Mouse (Mus musculus): ENCODE results near the gene Grap. TPM values are rescaled to one million over a fixed set of nuclear protein-coding genes. Genes with fewer than 3 reads are reported as not detected.

The Grap gene
- 11.7 and 12.7 TPM in 2 replicates for polyA plus RNA-seq (2015; fragmentation: Nextera tagmentation; extraction: Ambion mirVana)

DNA sequence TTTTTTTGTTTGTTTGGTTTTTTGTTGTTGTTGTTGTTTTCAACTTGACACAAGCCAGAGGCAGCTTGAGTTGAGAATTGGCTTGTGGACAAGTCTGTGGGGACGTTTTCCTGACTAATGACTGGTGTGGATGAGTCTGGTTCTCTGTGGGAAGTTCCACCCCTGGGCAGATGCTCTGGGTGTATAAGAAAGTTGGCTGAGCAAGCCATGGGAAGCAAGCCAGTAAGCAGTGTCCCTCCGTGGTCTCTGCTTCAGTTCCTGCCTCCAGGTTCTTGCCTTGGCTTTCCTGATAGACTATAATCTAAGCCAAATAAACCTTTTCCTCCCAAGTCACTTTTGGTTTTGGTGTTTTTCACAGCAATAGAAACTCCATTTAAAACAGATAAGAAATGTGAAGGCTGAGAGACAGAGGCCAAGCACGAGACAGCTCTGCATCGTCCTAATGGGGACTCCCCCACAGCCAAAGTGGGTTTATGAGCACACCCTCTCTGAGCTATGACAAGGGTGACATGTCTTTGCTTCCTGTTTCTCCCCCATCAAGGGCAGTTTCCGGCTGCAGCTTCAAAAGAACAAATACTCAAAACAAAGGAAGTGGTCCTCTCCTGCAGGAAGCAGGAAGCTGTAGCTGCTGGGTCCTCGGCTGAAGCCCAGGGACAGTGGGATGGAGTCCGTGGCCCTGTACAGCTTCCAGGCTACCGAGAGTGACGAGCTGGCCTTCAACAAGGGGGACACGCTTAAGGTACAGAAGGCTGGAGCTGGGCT is at the start of gene Grap:
Gene Grap, plus strand, starts transcription at position 580 of the 762 bp plus-strand sequence.
- Histone ChIP-seq H3K4me2 (no peak within 1 kb of the TSS), H3K9ac (no peak within 1 kb of the TSS), H3K36me3 (replicated peaks) (no peaks in the 10 kb centered on the region), H3K27ac (no peak within 1 kb of the TSS), H3K4me1 (no peaks in the 10 kb centered on the region), H3K4me3 (no peak within 1 kb of the TSS), H3K27me3 (replicated peaks) (no peaks in the 10 kb centered on the region), H3K9me3 (no peaks in the 10 kb centered on the region)
- ATAC-seq (replicated peaks) = no peak
- 73% methylated on average over 10 of the region's 10 CpGs for WGBS

DNA sequence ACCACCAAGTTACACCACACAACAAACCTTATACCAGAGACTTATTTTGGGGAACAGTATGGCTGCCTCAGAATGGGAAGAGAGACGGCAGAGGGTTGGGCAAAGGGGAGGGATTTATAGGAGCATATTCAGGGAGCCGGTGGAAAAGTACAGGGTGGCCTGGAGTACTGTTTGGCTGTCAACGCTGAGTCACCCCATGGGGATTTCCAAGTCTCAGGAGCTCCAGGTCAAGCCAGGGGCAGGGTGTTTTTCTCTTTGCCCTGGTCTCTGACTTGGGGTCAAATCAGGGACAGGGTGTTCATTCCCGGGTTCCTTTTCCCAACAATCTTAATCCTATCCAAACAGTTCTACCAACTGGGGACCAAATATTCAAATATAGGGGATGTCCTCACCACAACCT is 45.0 kb upstream of the Grap start:
- no peak overlapping the region for H3K4me3 ChIP-seq
- no peak overlapping the region for H3K27ac ChIP-seq
- no peaks in the 10 kb centered on the region for H3K4me1 ChIP-seq
- H3K27me3 ChIP-seq (replicated peaks) = no peaks in the 10 kb centered on the region
- no peak for ATAC-seq (replicated peaks)
- WGBS = 79% methylated on average over 4 of the region's 4 CpGs
- no peaks in the 10 kb centered on the region for H3K36me3 ChIP-seq (replicated peaks)
- H3K9me3 ChIP-seq = 0 out of 2 replicates have a peak, but pooled peaks cover 4% of the 10 kb centered on the region
- H3K4me2 ChIP-seq = no peak overlapping the region
- H3K9ac ChIP-seq = no peak overlapping the region

DNA sequence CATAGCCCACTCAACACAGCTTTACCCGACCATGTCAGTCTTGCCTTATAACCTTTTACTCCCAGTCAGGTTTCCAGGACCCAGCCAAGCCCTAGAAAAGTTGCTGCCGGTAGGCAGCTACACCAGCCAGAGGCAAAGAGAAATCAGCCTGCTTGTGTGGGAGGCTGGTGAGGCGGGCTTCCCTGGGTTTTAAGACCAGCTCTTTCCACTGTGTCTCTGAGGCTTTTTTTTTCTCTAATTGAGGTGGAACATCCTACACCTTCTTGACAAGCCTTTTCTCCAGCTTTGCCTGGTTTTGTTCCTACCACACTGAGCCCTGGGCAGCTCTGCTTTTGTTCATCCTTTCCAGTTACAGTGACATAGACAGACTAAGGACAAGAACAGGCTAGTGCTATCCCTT is 41.9 kb upstream of the Grap start:
- 83% methylated on average over 3 of the region's 3 CpGs for WGBS
- Histone ChIP-seq H3K36me3 (replicated peaks) (no peaks in the 10 kb centered on the region), H3K4me1 (peaks cover 7% of the 10 kb centered on the region), H3K9ac (no peak overlapping the region), H3K4me3 (no peak overlapping the region), H3K27ac (no peak overlapping the region), H3K4me2 (no peak overlapping the region), H3K9me3 (0 out of 2 replicates have a peak, but pooled peaks cover 4% of the 10 kb centered on the region), H3K27me3 (replicated peaks) (no peaks in the 10 kb centered on the region)
- ATAC-seq (replicated peaks) = no peak

- 84% methylated on average over 4 of the region's 4 CpGs for WGBS
- H3K4me1 ChIP-seq = peaks cover 7% of the 10 kb centered on the region
- H3K27ac ChIP-seq = no peak overlapping the region
- no peak overlapping the region for H3K9ac ChIP-seq
- no peak for ATAC-seq (replicated peaks)
- H3K4me3 ChIP-seq = no peak overlapping the region
- H3K36me3 ChIP-seq (replicated peaks) = no peaks in the 10 kb centered on the region
- no peak overlapping the region for H3K4me2 ChIP-seq
- H3K9me3 ChIP-seq = no peaks in the 10 kb centered on the region
- H3K27me3 ChIP-seq (replicated peaks) = no peaks in the 10 kb centered on the region
Observed at GRCm38 (mm10) chr11:61612116-61612635, 40.9 kb upstream of the Grap start.

DNA sequence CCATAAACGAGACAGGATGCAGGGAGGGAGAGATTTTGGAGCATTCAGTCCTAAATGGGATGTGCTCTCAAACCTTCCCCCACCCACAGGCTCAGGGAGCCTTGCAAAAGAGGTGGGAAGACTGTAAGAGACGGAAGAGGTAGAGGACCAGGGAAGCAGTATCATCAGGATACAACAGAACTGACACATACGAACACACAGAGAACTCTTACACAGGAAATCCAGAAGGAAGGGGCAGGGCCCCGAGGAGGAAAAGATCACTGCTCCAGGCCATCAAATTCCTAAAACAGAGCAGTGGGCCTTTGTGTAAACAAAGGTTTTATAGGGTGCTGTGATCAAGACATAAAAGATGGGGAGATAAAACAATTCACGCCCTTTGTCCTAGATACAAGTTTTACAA is 38.7 kb upstream of the Grap start:
- Histone ChIP-seq H3K27me3 (replicated peaks) (no peaks in the 10 kb centered on the region), H3K4me3 (no peak overlapping the region), H3K27ac (no peak overlapping the region), H3K36me3 (replicated peaks) (no peaks in the 10 kb centered on the region), H3K4me1 (peaks cover 8% of the 10 kb centered on the region), H3K9ac (no peak overlapping the region), H3K9me3 (no peaks in the 10 kb centered on the region), H3K4me2 (no peak overlapping the region)
- no peak for ATAC-seq (replicated peaks)
- 76% methylated on average over 5 of the region's 5 CpGs for WGBS

GRCm38 (mm10) chr11:61615686-61616522 is 37.2 kb upstream of the Grap start:
- H3K4me2 ChIP-seq = peak overlapping the region; percentile 49
- H3K4me3 ChIP-seq = no peak overlapping the region
- no peak overlapping the region for H3K9ac ChIP-seq
- ATAC-seq (replicated peaks) = no peak
- peaks cover 18% of the 10 kb centered on the region for H3K4me1 ChIP-seq
- H3K9me3 ChIP-seq = no peaks in the 10 kb centered on the region
- no peak overlapping the region for H3K27ac ChIP-seq
- WGBS = 13% methylated on average over 18 of the region's 22 CpGs
- no peaks in the 10 kb centered on the region for H3K36me3 ChIP-seq (replicated peaks)
- H3K27me3 ChIP-seq (replicated peaks) = no peaks in the 10 kb centered on the region

- no peak overlapping the region for H3K27ac ChIP-seq
- ATAC-seq (replicated peaks) = no peak
- no peak overlapping the region for H3K9ac ChIP-seq
- no peak overlapping the region for H3K4me2 ChIP-seq
- no peaks in the 10 kb centered on the region for H3K27me3 ChIP-seq (replicated peaks)
- 59% methylated on average over 9 of the region's 9 CpGs for WGBS
- H3K4me3 ChIP-seq = no peak overlapping the region
- H3K4me1 ChIP-seq = peaks cover 18% of the 10 kb centered on the region
- H3K36me3 ChIP-seq (replicated peaks) = no peaks in the 10 kb centered on the region
- H3K9me3 ChIP-seq = no peaks in the 10 kb centered on the region
Observed at GRCm38 (mm10) chr11:61616523-61617292, 36.4 kb upstream of the Grap start.

GRCm38 (mm10) chr11:61617293-61617975 is 35.6 kb upstream of the Grap start:
- Histone ChIP-seq H3K9ac (no peak overlapping the region), H3K36me3 (replicated peaks) (no peaks in the 10 kb centered on the region), H3K4me2 (no peak overlapping the region), H3K27ac (no peak overlapping the region), H3K4me1 (peaks cover 18% of the 10 kb centered on the region), H3K4me3 (no peak overlapping the region), H3K27me3 (replicated peaks) (no peaks in the 10 kb centered on the region), H3K9me3 (no peaks in the 10 kb centered on the region)
- WGBS = 78% methylated on average over 7 of the region's 7 CpGs
- ATAC-seq (replicated peaks) = no peak

DNA sequence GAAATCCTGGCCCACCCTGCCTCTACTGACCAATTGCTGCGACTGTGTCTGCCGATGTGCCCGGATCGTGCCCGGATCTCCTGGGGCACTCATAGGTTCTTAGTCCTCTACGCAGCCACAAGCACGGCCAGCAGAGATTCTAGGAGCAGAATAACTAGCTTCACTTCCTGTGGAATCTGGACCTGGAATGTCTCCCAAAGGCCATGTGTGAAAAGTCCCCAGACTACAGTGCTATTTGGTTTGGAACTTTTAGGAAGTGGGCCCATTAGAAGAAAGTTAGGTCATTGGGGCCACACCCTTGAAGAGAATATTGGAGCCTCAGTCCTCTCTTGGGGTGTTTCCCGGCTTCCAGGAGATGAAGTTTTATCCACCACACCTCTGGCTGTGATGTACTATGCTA is 34.9 kb upstream of the Grap start:
- WGBS = 92% methylated on average over 8 of the region's 8 CpGs
- ATAC-seq (replicated peaks) = no peak
- no peak overlapping the region for H3K4me2 ChIP-seq
- no peaks in the 10 kb centered on the region for H3K36me3 ChIP-seq (replicated peaks)
- no peak overlapping the region for H3K4me3 ChIP-seq
- H3K27me3 ChIP-seq (replicated peaks) = no peaks in the 10 kb centered on the region
- H3K9ac ChIP-seq = no peak overlapping the region
- H3K4me1 ChIP-seq = peaks cover 18% of the 10 kb centered on the region
- H3K27ac ChIP-seq = no peak overlapping the region
- no peaks in the 10 kb centered on the region for H3K9me3 ChIP-seq

- WGBS = 85% methylated on average over 7 of the region's 8 CpGs
- no peak overlapping the region for H3K4me2 ChIP-seq
- no peak overlapping the region for H3K9ac ChIP-seq
- no peaks in the 10 kb centered on the region for H3K27me3 ChIP-seq (replicated peaks)
- no peaks in the 10 kb centered on the region for H3K9me3 ChIP-seq
- no peak overlapping the region for H3K4me3 ChIP-seq
- H3K27ac ChIP-seq = no peak overlapping the region
- H3K36me3 ChIP-seq (replicated peaks) = no peaks in the 10 kb centered on the region
- peaks cover 18% of the 10 kb centered on the region for H3K4me1 ChIP-seq
- ATAC-seq (replicated peaks) = no peak
Observed at GRCm38 (mm10) chr11:61618571-61618970, 34.5 kb upstream of the Grap start.

DNA sequence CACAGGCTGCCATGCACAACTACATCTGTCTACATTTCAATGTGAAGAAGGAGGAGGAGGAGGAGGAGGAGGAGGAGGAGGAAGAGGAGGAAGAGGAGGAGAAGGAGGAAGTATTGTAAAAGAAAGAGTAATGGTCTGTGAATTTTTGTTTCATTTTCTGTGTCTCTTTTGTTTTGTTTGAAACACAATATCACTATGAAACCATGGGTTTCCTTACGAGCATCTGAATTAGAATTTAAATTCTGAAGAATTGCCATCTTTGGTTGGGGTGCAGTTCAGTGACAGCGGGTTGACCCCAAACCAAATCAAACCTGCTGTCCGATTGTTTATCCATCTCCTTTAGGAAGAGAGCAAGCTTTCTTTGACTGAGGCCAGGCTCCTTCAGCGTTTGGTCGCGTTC is 33.7 kb upstream of the Grap start:
- Histone ChIP-seq H3K27me3 (replicated peaks) (no peaks in the 10 kb centered on the region), H3K27ac (no peak overlapping the region), H3K4me1 (peaks cover 18% of the 10 kb centered on the region), H3K4me2 (peak overlapping the region; percentile 71), H3K36me3 (replicated peaks) (no peaks in the 10 kb centered on the region), H3K9me3 (no peaks in the 10 kb centered on the region), H3K4me3 (peak overlapping the region; percentile 40), H3K9ac (peak overlapping the region; percentile 26; the same call in 1 of the 2 replicates)
- 13% methylated on average over 6 of the region's 6 CpGs for WGBS
- no peak for ATAC-seq (replicated peaks)

Data from midbrain, embryonic 15.5 days (tissue).